Mouse (Mus musculus): ENCODE data around the gene Gdnf.

DNA sequence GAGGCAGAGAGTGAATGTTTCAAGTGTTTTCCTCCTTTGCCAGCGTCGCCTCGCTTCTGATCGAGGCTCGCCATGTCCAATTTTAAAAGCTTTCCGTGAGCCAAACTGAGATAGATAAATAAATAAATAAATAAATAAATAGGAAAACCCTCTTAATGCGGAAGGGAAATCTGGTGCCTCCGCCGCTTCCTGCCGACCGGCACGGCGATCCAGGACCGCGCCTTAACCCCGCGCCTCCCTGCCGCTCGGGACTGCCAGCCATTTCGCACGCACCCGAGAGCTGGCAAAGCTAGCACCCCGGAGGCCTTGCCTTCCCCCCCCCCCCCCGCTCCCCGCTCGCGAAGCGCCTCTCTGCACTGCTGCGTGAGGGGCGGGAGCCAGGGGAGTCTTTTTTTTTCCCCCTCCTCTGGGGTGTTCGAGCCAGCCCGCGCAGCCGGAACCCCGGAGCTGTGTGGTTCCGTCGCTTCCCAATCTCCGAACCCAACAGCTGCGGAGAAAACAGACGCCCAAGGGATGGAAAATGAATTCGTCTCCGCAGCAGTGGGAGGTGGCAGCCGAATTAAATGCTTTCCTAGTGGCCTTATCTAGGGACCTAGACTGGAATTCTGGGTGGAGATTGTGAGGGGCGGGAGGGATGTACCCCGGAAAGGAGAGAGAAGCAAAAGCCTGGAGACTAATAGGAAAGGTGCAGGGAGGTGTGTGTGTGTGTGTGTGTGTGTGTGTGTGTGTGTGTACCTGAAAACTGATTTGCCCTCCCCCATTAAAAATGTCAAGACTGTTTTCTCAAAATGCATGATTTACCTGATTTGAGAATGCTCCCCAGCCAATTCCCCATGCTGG lies 3.1 kb downstream of the Gdnf start:
- no peak for TF ChIP-seq CTCF (IDR thresholded peaks at IDR 0.05)
- no peak for TF ChIP-seq POLR2A (IDR thresholded peaks at IDR 0.05; ENCODE audit: insufficient read depth, low read depth, low read length)
- TF ChIP-seq EP300 (IDR thresholded peaks at IDR 0.05; ENCODE audit: insufficient read depth, low read depth, low read length), result no peak

Data from heart, adult 2 months (tissue).